Mouse (Mus musculus) hindbrain, embryonic 14.5 days (tissue): ENCODE data around the gene Apol6. TPM values are rescaled to one million over a fixed set of nuclear protein-coding genes. Genes with fewer than 3 reads are reported as not detected.

ENCODE experiments used
- ATAC-seq: fragments of 200-750 bp; cut with Nextera tagmentation; 2 replicates; pipeline ENCODE4 v1.8.0; 2017; ENCODE audit warnings: moderate number of reproducible peaks, mild to moderate bottlenecking, moderate TSS enrichment, moderate library complexity; ENCODE audit not compliant: low FRiP score
- DNase-seq: peaks from one replicate; pipeline ENCODE4 v3.0.0-alpha.2; 2015; ENCODE audit warnings: low spot score
- H3K27ac ChIP-seq: fragments of 300-500 bp; sonication (generic); 2 replicates; pipeline ENCODE4 v1.5.1; 2014; ENCODE audit warnings: mild to moderate bottlenecking, moderate library complexity
- H3K27me3 ChIP-seq: fragments of 300-500 bp; sonication (generic); 2 replicates; pipeline ENCODE4 v1.6.1; 2014; ENCODE audit warnings: mild to moderate bottlenecking, low read length, mixed read lengths; ENCODE audit not compliant: control insufficient read depth, insufficient read depth
- H3K36me3 ChIP-seq: fragments of 300-500 bp; sonication (generic); replicated peaks from 2 replicates; pipeline ENCODE4 v1.6.1; 2014; ENCODE audit not compliant: control insufficient read depth, insufficient read depth
- H3K4me1 ChIP-seq: fragments of 300-500 bp; sonication (generic); replicated peaks from 2 replicates; pipeline ENCODE4 v1.6.1; 2014; ENCODE audit warnings: antibody characterized with exemption, low read length, mixed read lengths; ENCODE audit not compliant: control insufficient read depth, insufficient read depth
- H3K4me2 ChIP-seq: fragments of 300-500 bp; sonication (generic); replicated peaks from 2 replicates; pipeline ENCODE4 v1.6.1; 2014; ENCODE audit warnings: mild to moderate bottlenecking, moderate library complexity
- H3K4me3 ChIP-seq: fragments of 300-500 bp; sonication (generic); replicated peaks from 2 replicates; pipeline ENCODE4 v1.5.1; 2014; ENCODE audit warnings: mild to moderate bottlenecking, low read length
- H3K9ac ChIP-seq: fragments of 300-500 bp; sonication (generic); 2 replicates; pipeline ENCODE4 v1.6.1; 2014
- H3K9me3 ChIP-seq: fragments of 300-500 bp; sonication (generic); 2 replicates; pipeline ENCODE4 v1.6.1; 2016; ENCODE audit warnings: low read length; ENCODE audit not compliant: control insufficient read depth
- WGBS: fragments of 180-500 bp; shearing (Covaris S2); extraction: QIAGEN DNeasy Blood & Tissue Kit; methylation state at CpG from one replicate; pipeline ENCODE4 v1.1.7; 2014; 5-methylcytosine and 5-hydroxymethylcytosine counted together
- polyA plus RNA-seq: library from polyadenylated mRNA; unstranded; fragments of >200 nt; fragmentation: Nextera tagmentation; extraction: Ambion mirVana; gene quantifications from 2 replicates; pipeline ENCODE4 v1.2.1, GENCODE M21; 2014

The Apol6 gene
- not detected in 2 replicates for polyA plus RNA-seq

DNA sequence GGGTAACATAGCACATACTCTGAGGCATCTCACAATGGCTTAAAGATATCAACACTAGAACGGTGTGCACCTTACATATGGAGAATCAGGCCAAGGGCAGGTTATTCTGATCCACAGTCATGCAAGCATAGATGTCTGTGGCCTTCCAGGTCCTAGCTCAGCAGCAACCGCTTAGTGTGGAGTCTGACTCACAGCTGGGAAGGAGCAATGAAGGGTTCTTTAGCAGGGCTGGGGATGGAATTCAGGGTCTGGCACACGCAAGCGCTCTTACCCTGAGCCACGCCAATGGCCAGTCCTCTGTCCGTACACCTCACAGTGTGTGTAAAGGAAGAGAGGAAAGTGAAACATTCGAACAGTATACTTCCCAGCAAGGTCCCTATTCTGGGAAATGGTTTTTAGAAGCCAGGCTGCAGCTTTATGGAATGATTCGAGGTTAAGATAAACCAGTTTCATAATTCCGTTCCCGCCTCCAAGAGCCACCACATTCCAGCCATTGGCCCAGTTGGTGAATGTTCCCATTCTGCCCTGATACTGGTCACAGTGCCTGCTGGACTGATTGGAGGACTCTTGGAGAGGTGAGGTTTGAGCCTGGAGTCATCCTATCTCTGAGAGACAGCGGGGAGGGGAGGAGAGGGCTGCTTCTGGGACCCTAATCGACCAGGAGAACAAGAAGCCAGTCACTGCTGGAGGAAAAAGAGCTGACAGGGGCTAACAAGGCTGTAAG, at the start of gene Apol6:
Gene Apol6 (plus strand): TSS at position 133 of the 724 bp plus-strand sequence.
- no peak within 1 kb of the TSS for H3K27ac ChIP-seq
- H3K9me3 ChIP-seq: no peaks in the 10 kb centered on the region
- no peak within 1 kb of the TSS for H3K9ac ChIP-seq
- DNase-seq (no peak), ATAC-seq (no peak)
- no peak within 1 kb of the TSS for H3K4me2 ChIP-seq
- no peaks in the 10 kb centered on the region for H3K36me3 ChIP-seq
- H3K4me3 ChIP-seq: no peak within 1 kb of the TSS
- WGBS: 89% methylated on average over 12 of the region's 12 CpGs
- no peaks in the 10 kb centered on the region for H3K27me3 ChIP-seq
- H3K4me1 ChIP-seq: no peaks in the 10 kb centered on the region

- Histone ChIP-seq H3K27me3 (no peaks in the 10 kb centered on the region), H3K4me2 (no peak overlapping the region), H3K36me3 (no peaks in the 10 kb centered on the region), H3K27ac (no peak overlapping the region), H3K4me3 (no peak overlapping the region), H3K9ac (no peak overlapping the region), H3K9me3 (no peaks in the 10 kb centered on the region), H3K4me1 (no peaks in the 10 kb centered on the region)
- WGBS: 81% methylated on average over 2 of the region's 2 CpGs
- no peak for DNase-seq
- no peak for ATAC-seq
Observed at GRCm38 (mm10) chr15:76998048-76998447, 46.5 kb upstream of the Apol6 start.

- ATAC-seq (no peak; the same call in 1 of the 2 replicates), DNase-seq (no peak)
- H3K36me3 ChIP-seq: no peaks in the 10 kb centered on the region
- H3K4me3 ChIP-seq: no peak overlapping the region
- no peaks in the 10 kb centered on the region for H3K9me3 ChIP-seq
- H3K4me2 ChIP-seq: no peak overlapping the region
- 54% methylated on average over 21 of the region's 21 CpGs for WGBS
- H3K27me3 ChIP-seq: no peaks in the 10 kb centered on the region
- no peaks in the 10 kb centered on the region for H3K4me1 ChIP-seq
- H3K27ac ChIP-seq: no peak overlapping the region
- no peak overlapping the region for H3K9ac ChIP-seq
Observed at GRCm38 (mm10) chr15:76998878-76999588, 45.5 kb upstream of the Apol6 start.

- ATAC-seq: no peak
- Histone ChIP-seq H3K27ac (no peak overlapping the region), H3K27me3 (no peaks in the 10 kb centered on the region), H3K4me2 (no peak overlapping the region), H3K36me3 (no peaks in the 10 kb centered on the region), H3K4me3 (no peak overlapping the region), H3K4me1 (no peaks in the 10 kb centered on the region), H3K9me3 (no peaks in the 10 kb centered on the region), H3K9ac (no peak overlapping the region)
- WGBS: 87% methylated on average over 3 of the region's 3 CpGs
- no peak for DNase-seq
Observed at GRCm38 (mm10) chr15:77003173-77003867, 41.2 kb upstream of the Apol6 start.

DNA sequence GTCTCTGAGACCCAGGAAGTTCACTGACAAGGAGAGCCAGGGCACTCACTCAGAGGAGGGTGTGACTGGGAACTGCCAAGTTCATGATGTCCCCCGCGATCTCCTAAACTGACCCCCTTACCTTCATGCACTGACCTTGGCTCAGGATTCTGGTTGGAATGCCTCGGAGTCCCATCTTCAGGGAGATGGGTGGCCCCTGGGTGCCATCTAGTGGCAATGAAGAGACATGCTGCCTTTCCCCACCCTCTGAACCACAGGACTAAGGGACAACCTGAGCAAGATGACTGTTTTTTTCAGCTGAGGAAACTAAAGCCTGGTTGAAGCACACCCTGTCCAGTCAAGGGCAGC, 40.7 kb upstream of the Apol6 start:
- Histone ChIP-seq H3K4me2 (no peak overlapping the region), H3K27ac (no peak overlapping the region), H3K27me3 (no peaks in the 10 kb centered on the region), H3K9ac (no peak overlapping the region), H3K9me3 (no peaks in the 10 kb centered on the region), H3K4me1 (no peaks in the 10 kb centered on the region), H3K4me3 (no peak overlapping the region), H3K36me3 (no peaks in the 10 kb centered on the region)
- peak; percentile 69 for DNase-seq
- 18% methylated on average over 3 of the region's 3 CpGs for WGBS
- ATAC-seq: no peak

DNA sequence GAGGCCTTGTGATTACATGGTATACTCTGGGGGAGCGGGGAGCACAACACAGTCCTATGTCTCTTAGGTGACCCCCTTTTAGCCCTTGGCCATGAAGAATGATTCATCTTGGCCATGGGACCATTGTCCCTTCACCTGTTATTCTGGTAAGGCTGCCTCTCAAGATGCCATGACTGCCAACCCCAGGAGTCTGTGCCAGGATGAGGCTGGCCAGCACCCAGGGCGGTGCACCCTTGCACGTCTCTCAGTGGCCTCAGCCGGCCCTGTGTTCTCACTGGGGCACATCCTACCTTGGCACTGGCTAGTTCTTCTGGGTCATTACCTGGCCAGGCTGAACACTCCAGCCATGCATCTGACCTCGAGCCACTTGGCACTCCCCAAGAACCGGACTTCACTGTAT, 35.7 kb upstream of the Apol6 start:
- Histone ChIP-seq H3K27ac (no peak overlapping the region), H3K27me3 (no peaks in the 10 kb centered on the region), H3K4me2 (no peak overlapping the region), H3K4me3 (no peak overlapping the region), H3K9me3 (no peaks in the 10 kb centered on the region), H3K4me1 (peaks cover 6% of the 10 kb centered on the region; the same call in 1 of the 2 replicates), H3K9ac (no peak overlapping the region), H3K36me3 (no peaks in the 10 kb centered on the region)
- DNase-seq (no peak), ATAC-seq (no peak)
- 89% methylated on average over 6 of the region's 6 CpGs for WGBS

DNA sequence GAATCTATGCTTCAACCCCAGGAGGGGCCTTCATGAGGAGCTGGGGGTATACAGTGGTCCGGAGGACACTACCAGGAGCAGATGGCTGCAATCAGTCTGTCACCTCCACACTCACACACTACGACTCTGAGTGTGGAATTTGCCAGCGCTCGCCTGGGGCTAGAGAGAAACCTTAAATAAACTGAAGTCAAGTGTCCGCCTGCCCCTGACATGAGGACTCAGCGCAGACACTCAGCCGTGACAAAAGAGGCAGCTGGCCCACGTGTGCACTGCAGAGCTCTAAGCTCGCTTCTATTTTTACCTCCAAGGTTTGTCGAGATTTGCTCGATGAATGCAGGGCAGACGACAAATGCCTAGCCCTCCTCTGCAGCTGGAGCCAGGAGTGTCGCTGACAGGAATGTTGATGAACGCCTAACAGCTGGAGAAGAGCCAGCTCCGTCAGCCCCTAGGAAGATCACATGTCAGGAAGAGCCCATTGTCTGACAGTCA, 30.7 kb upstream of the Apol6 start:
- H3K27me3 ChIP-seq: no peaks in the 10 kb centered on the region
- peak overlapping the region; percentile 6; the same call in 1 of the 2 replicates for H3K4me2 ChIP-seq
- no peaks in the 10 kb centered on the region for H3K36me3 ChIP-seq
- no peaks in the 10 kb centered on the region for H3K9me3 ChIP-seq
- peak overlapping the region; percentile 76 for H3K27ac ChIP-seq
- DNase-seq (peak; percentile 63), ATAC-seq (peak; percentile 57; the same call in 1 of the 2 replicates)
- WGBS: 20% methylated on average over 15 of the region's 15 CpGs
- H3K4me3 ChIP-seq: no peak overlapping the region
- peak overlapping the region; percentile 14; the same call in 1 of the 2 replicates for H3K9ac ChIP-seq
- H3K4me1 ChIP-seq: peaks cover 19% of the 10 kb centered on the region; the same call in 1 of the 2 replicates

GRCm38 (mm10) chr15:77014431-77014830, 30.1 kb upstream of the Apol6 start:
- Histone ChIP-seq H3K4me2 (peak overlapping the region; percentile 6), H3K27ac (peak overlapping the region; percentile 76), H3K4me3 (no peak overlapping the region), H3K36me3 (no peaks in the 10 kb centered on the region), H3K9me3 (no peaks in the 10 kb centered on the region), H3K4me1 (peaks cover 19% of the 10 kb centered on the region; the same call in 1 of the 2 replicates), H3K27me3 (no peaks in the 10 kb centered on the region), H3K9ac (peak overlapping the region; percentile 14; the same call in 1 of the 2 replicates)
- WGBS: 58% methylated on average over 6 of the region's 6 CpGs
- ATAC-seq (no peak), DNase-seq (no peak)

GRCm38 (mm10) chr15:77014985-77015384, 29.5 kb upstream of the Apol6 start:
- Histone ChIP-seq H3K36me3 (no peaks in the 10 kb centered on the region), H3K9ac (no peak overlapping the region; the same call in 1 of the 2 replicates), H3K4me1 (peaks cover 19% of the 10 kb centered on the region; the same call in 1 of the 2 replicates), H3K4me2 (no peak overlapping the region), H3K9me3 (no peaks in the 10 kb centered on the region), H3K27me3 (no peaks in the 10 kb centered on the region), H3K4me3 (no peak overlapping the region), H3K27ac (peak overlapping the region; percentile 76)
- DNase-seq: no peak
- WGBS: 89% methylated on average over 4 of the region's 4 CpGs
- ATAC-seq: no peak
